Mouse (Mus musculus): ENCODE results near the gene Sv2c.

DNA sequence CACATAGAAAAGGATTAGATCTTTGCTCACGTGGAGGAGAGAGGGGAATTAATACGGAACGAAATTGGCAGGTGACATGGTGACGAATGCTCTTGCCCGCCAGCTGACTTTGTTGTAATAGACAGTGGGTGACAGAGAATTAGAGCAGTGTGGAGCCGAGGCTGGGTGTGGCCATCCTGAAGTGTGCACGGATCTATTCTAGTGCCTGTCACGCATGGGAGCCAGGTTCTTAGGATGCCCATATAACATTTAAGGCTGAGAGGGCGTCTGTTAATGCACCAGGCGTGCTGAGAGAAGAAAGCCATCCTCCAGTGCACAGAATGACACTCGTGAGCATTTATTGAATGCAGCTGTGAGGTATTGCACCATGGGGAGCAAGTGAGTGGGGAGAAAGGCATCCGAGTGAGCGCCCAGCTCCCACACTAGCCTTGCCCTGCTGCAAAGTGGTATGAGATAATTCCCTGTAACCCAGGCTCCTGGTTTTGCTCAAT lies 48.3 kb upstream of the Sv2c start:
- TF ChIP-seq CTCF (conservative IDR thresholded peaks at IDR 0.05; ENCODE audit: insufficient read depth, insufficient read length, low read depth, low read length) (no peak), POLR2A (IDR thresholded peaks at IDR 0.05; ENCODE audit: low read depth, low read length) (no peak)

All from kidney, adult 2 months (tissue).